Mouse (Mus musculus) A20 (cell line): ENCODE data around the gene Pcx.

ENCODE experiments used
- DNase-seq: peaks from one replicate; pipeline ENCODE4 v3.0.0-alpha.2; 2011; ENCODE audit warnings: low read depth, low spot score

Pcx gene

GRCm38 (mm10) chr19:4619461-4619860, 109.2 kb downstream of the Pcx start:
- no peak for DNase-seq

GRCm38 (mm10) chr19:4620721-4621120, 110.4 kb downstream of the Pcx start:
- DNase-seq: no peak

- DNase-seq: no peak
These were observed 112.5 kb downstream of the Pcx start for GRCm38 (mm10) chr19:4622780-4623179.

GRCm38 (mm10) chr19:4623419-4623818, 113.1 kb downstream of the Pcx start:
- no peak for DNase-seq

GRCm38 (mm10) chr19:4624006-4624405, 113.7 kb downstream of the Pcx start:
- DNase-seq: no peak

- no peak for DNase-seq
These were observed 114.3 kb downstream of the Pcx start for GRCm38 (mm10) chr19:4624406-4625178.

- peak; percentile 95 for DNase-seq
These were observed 115.0 kb downstream of the Pcx start, which contains the start of gene Rce1 for GRCm38 (mm10) chr19:4625179-4625828. Gene Rce1 (minus strand): TSS chr19:4625641.

- no peak for DNase-seq
These were observed 115.7 kb downstream of the Pcx start for GRCm38 (mm10) chr19:4625829-4626535.

- peak; percentile 72 for DNase-seq
These were observed 118.5 kb downstream of the Pcx start for GRCm38 (mm10) chr19:4628819-4629218.

- DNase-seq: no peak
These were observed 125.7 kb downstream of the Pcx start for GRCm38 (mm10) chr19:4635986-4636385.

- DNase-seq: peak; percentile 24
These were observed 134.0 kb downstream of the Pcx start for GRCm38 (mm10) chr19:4644271-4644670.

GRCm38 (mm10) chr19:4646917-4647492, 136.7 kb downstream of the Pcx start:
- no peak for DNase-seq

- no peak for DNase-seq
These were observed 147.9 kb downstream of the Pcx start for GRCm38 (mm10) chr19:4658156-4658555.

- no peak for DNase-seq
These were observed 156.5 kb downstream of the Pcx start for GRCm38 (mm10) chr19:4666815-4667214.

- DNase-seq: no peak
These were observed 160.5 kb downstream of the Pcx start for GRCm38 (mm10) chr19:4670776-4671175.
